Mouse (Mus musculus) CH12.LX (cell line): ENCODE results near the gene Sidt2. TPM values are rescaled to one million over a fixed set of nuclear protein-coding genes. Genes with fewer than 3 reads are reported as not detected.
A peak's percentile ranks its signal among the peaks of the same experiment; 100 is the strongest.

Experiments
- DNase-seq: peaks from one replicate; pipeline ENCODE4 v3.0.0-alpha.2; 2013; ENCODE audit errors: extremely low read depth
- H3K27ac ChIP-seq: 2 replicates; pipeline ENCODE4 v1.5.1; 2012; ENCODE audit warnings: low read depth, mild to moderate bottlenecking, control low read depth, moderate library complexity; ENCODE audit not compliant: insufficient read depth
- H3K27me3 ChIP-seq: replicated peaks from 2 replicates; pipeline ENCODE3; 2012; ENCODE audit warnings: inconsistent platforms
- H3K36me3 ChIP-seq, 2 experiments: replicated peaks in 1 of 2; 2 replicates each; pipeline versions ENCODE3 to v1.6.1; 2012; ENCODE audit warnings: inconsistent platforms in 1 of 2, low read length in 1 of 2, mild to moderate bottlenecking in 1 of 2, mixed read lengths in 1 of 2, moderate library complexity in 1 of 2; ENCODE audit not compliant: control insufficient read depth in 1 of 2, insufficient read depth in 1 of 2
- H3K4me1 ChIP-seq, 2 experiments: 2 replicates each; pipeline ENCODE4 v1.6.1; 2012; ENCODE audit warnings: inconsistent platforms in 1 of 2, moderate library complexity in 1 of 2; ENCODE audit not compliant: insufficient read depth in 2 of 2, control insufficient read depth in 1 of 2
- H3K4me2 ChIP-seq: 2 replicates; pipeline ENCODE4 v1.6.1; 2012; ENCODE audit warnings: low read depth, mild to moderate bottlenecking, control low read depth; ENCODE audit not compliant: poor library complexity, insufficient read depth, severe bottlenecking
- H3K4me3 ChIP-seq, 3 experiments: fragments of 150-350 bp in 1 of 3; sonication (generic) in 1 of 3; replicated peaks in 1 of 3; 2 replicates each; pipeline versions ENCODE3 to v1.5.1; 2011 to 2012; ENCODE audit warnings: low read depth in 2 of 3, low read length in 2 of 3, mild to moderate bottlenecking in 2 of 3, moderate library complexity in 2 of 3, control low read depth in 1 of 3, improper control_type of control experiment in 1 of 3, inconsistent platforms in 1 of 3, mixed read lengths in 1 of 3; ENCODE audit not compliant: poor library complexity in 1 of 3
- H3K79me2 ChIP-seq: replicated peaks from 2 replicates; pipeline ENCODE4 v1.6.1; 2012; ENCODE audit warnings: mild to moderate bottlenecking, moderate library complexity; ENCODE audit not compliant: control insufficient read depth, poor library complexity, insufficient read depth, severe bottlenecking; ENCODE audit errors: extremely low read depth
- H3K9ac ChIP-seq: 2 replicates; pipeline ENCODE4 v1.6.1; 2012; ENCODE audit warnings: low read depth, mild to moderate bottlenecking, control low read depth, moderate library complexity; ENCODE audit not compliant: insufficient read depth
- H3K9me3 ChIP-seq: replicated peaks from 2 replicates; pipeline ENCODE3; 2012; ENCODE audit warnings: low read length, inconsistent platforms, mixed read lengths
- BHLHE40 ChIP-seq: IDR thresholded peaks from 2 replicates; pipeline ENCODE4 v1.6.1; 2011; ENCODE audit warnings: mild to moderate bottlenecking, low read depth, low read length, improper control_type of control experiment
- CHD1 ChIP-seq: IDR thresholded peaks from 2 replicates; pipeline ENCODE4 v1.6.1; 2012; ENCODE audit warnings: low read depth, low read length, improper control_type of control experiment, inconsistent platforms
- ELF1 ChIP-seq: IDR thresholded peaks from 2 replicates; pipeline ENCODE4 v1.6.1; 2014; ENCODE audit warnings: low read depth, mild to moderate bottlenecking, inconsistent platforms, low read length, improper control_type of control experiment
- JUN ChIP-seq: IDR thresholded peaks from 2 replicates; pipeline ENCODE4 v1.6.1; 2011; ENCODE audit warnings: low read depth, mild to moderate bottlenecking, low read length, improper control_type of control experiment, moderate library complexity; ENCODE audit not compliant: insufficient read depth
- JUND ChIP-seq: conservative IDR thresholded peaks from 2 replicates; pipeline ENCODE4 v1.6.1; 2011; ENCODE audit warnings: low read depth, low read length, improper control_type of control experiment
- MAFK ChIP-seq: IDR thresholded peaks from 2 replicates; pipeline ENCODE4 v1.6.1; 2011; ENCODE audit warnings: low read length, improper control_type of control experiment; ENCODE audit not compliant: insufficient replicate concordance
- MAX ChIP-seq: IDR thresholded peaks from 2 replicates; pipeline ENCODE4 v1.6.1; 2011; ENCODE audit warnings: low read length, improper control_type of control experiment
- NELFE ChIP-seq: IDR thresholded peaks from 2 replicates; pipeline ENCODE4 v1.6.1; 2011; ENCODE audit warnings: low read depth, low read length, improper control_type of control experiment
- NRF1 ChIP-seq: IDR thresholded peaks from 2 replicates; pipeline ENCODE4 v1.6.1; 2014; ENCODE audit warnings: low read depth, mild to moderate bottlenecking, inconsistent platforms, low read length, improper control_type of control experiment, moderate library complexity
- PAX5 ChIP-seq: IDR thresholded peaks from 2 replicates; pipeline ENCODE4 v1.6.1; 2012; ENCODE audit warnings: low read length, inconsistent platforms, mixed read lengths
- SIN3A ChIP-seq: IDR thresholded peaks from 2 replicates; pipeline ENCODE4 v1.6.1; 2012; ENCODE audit warnings: low read length, improper control_type of control experiment, inconsistent platforms
- USF2 ChIP-seq: conservative IDR thresholded peaks from 2 replicates; pipeline ENCODE4 v1.6.1; 2011; ENCODE audit warnings: low read depth, low read length, improper control_type of control experiment
- ZC3H11A ChIP-seq: IDR thresholded peaks from 2 replicates; pipeline ENCODE4 v1.6.1; 2012; ENCODE audit warnings: low read depth, mild to moderate bottlenecking, inconsistent platforms, low read length, improper control_type of control experiment
- ZMIZ1 ChIP-seq: IDR thresholded peaks from 2 replicates; pipeline ENCODE4 v1.6.1; 2012; ENCODE audit warnings: low read depth, mild to moderate bottlenecking, inconsistent platforms, low read length, improper control_type of control experiment
- dilution Hi-C: fragments of 300-500 bp; cut with MboI; formaldehyde crosslinking; loops from 2 replicates; pipeline ENCODE4 v1.14.3; 2020; ENCODE audit warnings: low sequenced_read_pairs; ENCODE audit not compliant: extremely low pct_unique_long_range_greater_than_20kb, extremely low pct_ligation_motif_present
- in situ Hi-C: fragments of 300-500 bp; cut with MboI; formaldehyde crosslinking; loops from 3 replicates; pipeline ENCODE4 v1.14.3; 2019; ENCODE audit warnings: low sequenced_read_pairs, low pct_ligation_motif_present, low pct_unique_long_range_greater_than_20kb, mixed read lengths
- polyA plus RNA-seq: library from polyadenylated mRNA; unstranded; fragments of >175 nt; gene quantifications from 2 replicates; pipeline ENCODE4 v1.2.1, GENCODE M21; 2012; ENCODE audit warnings: low read depth; ENCODE audit not compliant: insufficient read length
- total RNA-seq, 2 experiments: library from RNA; depleted of rRNA; stranded (reverse); fragments of 300-350 nt in 1 of 2; fragments of >200 nt in 1 of 2; gene quantifications; 2 replicates each; pipeline ENCODE4 v1.2.3; 2012 to 2014

Gene Sidt2
- total and polyA plus RNA-seq, 3 experiments, result 38.9 to 143 (median 47.8) TPM

GRCm38 (mm10) chr9:45953511-45954293, 1.4 kb downstream of the Sidt2 start:
- Histone ChIP-seq H3K36me3 (peaks cover 25 to 51% of the 10 kb centered on the region in 2 experiments), H3K79me2 (peaks cover 6% of the 10 kb centered on the region; the same call in 1 of the 2 replicates), H3K4me3 (peak overlapping the region; percentile 90 to 94 (median 92)), H3K9ac (peak overlapping the region; percentile 98), H3K4me1 (peaks cover 6 to 27% of the 10 kb centered on the region in 2 experiments; a peak in 3 of 4 replicates), H3K9me3 (no peaks in the 10 kb centered on the region), H3K4me2 (peak overlapping the region; percentile 78), H3K27ac (no peak overlapping the region), H3K27me3 (no peaks in the 10 kb centered on the region)
- dilution Hi-C loops (no loop called here), in situ Hi-C loops (no loop called here)
- TF ChIP-seq ELF1 (peak; percentile 60), CHD1 (no peak)
- DNase-seq, result no peak

- Histone ChIP-seq H3K79me2 (peaks cover 6% of the 10 kb centered on the region; the same call in 1 of the 2 replicates), H3K4me2 (no peak overlapping the region), H3K4me1 (peaks cover 6 to 27% of the 10 kb centered on the region in 2 experiments; a peak in 3 of 4 replicates), H3K36me3 (peaks cover 32 to 54% of the 10 kb centered on the region in 2 experiments), H3K27ac (no peak overlapping the region), H3K4me3 (peak overlapping the region in 2 of 3 experiments; percentile 90 to 94), H3K9me3 (no peaks in the 10 kb centered on the region), H3K27me3 (no peaks in the 10 kb centered on the region), H3K9ac (0 out of 2 replicates have a peak overlapping the region, but pooled peaks have one; percentile 98)
- DNase-seq, result no peak
- TF ChIP-seq BHLHE40, result no peak
- dilution Hi-C loops, result no loop called here
- in situ Hi-C loops, result no loop called here
Observed at GRCm38 (mm10) chr9:45952890-45953289, 2.2 kb downstream of the Sidt2 start.

- dilution Hi-C loops, result no loop called here
- no peak for DNase-seq
Observed at GRCm38 (mm10) chr9:45952057-45952456, 3.0 kb downstream of the Sidt2 start.

More at GRCm38 (mm10) chr9:45952057-45952456, 3.0 kb downstream of the Sidt2 start:
- no peaks in the 10 kb centered on the region for H3K9me3 ChIP-seq
- in situ Hi-C loops, result no loop called here
- H3K4me1 ChIP-seq, result peaks cover 6 to 30% of the 10 kb centered on the region in 2 experiments; a peak in 3 of 4 replicates
- H3K27me3 ChIP-seq, result no peaks in the 10 kb centered on the region
- peaks cover 37 to 59% of the 10 kb centered on the region in 2 experiments for H3K36me3 ChIP-seq
- peaks cover 6% of the 10 kb centered on the region; the same call in 1 of the 2 replicates for H3K79me2 ChIP-seq
- H3K4me2 ChIP-seq, result no peak overlapping the region
- TF ChIP-seq MAFK (no peak), ZMIZ1 (no peak), NRF1 (no peak), SIN3A (no peak), USF2 (no peak), PAX5 (no peak), ZC3H11A (no peak), MAX (no peak), JUN (no peak), JUND (no peak), NELFE (no peak), ELF1 (no peak)
- H3K4me3 ChIP-seq, result no peak overlapping the region
- H3K9ac ChIP-seq, result no peak overlapping the region
- no peak overlapping the region for H3K27ac ChIP-seq
